Mouse (Mus musculus): ENCODE measurements at regions not wholly inside any gene's neighbourhood (a gene's known extent, or its start where the extent isn't known, plus 50 kb on each side); places are given as distances from the start of the nearest gene placed in this dataset.

DNA sequence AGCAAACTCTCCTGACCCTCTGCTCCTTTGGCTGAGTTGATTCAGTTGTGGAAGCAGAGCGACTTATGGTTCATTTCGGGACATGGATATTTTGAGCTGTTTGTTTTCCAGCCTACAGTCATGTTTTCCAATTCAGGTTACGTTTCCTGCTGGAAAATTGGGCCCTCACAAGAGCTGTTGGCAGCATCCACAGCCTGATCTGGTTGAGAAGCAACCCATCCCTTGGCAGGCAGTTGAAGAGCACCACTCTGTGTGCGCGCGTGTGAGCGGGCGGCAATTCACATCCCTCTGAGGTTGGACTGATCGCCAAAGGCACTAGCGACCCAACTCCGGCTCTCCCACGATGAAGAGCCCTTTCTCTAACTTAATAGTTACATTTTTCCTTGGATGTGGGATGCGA is 457.1 kb downstream of the Tmem38b start:
- Histone ChIP-seq H3K27ac (replicated peaks; ENCODE audit: low read depth, low read length) (no peak overlapping the region), H3K4me1 (ENCODE audit: control insufficient read depth, insufficient read depth, low read length) (no peaks in the 10 kb centered on the region), H3K9me3 (ENCODE audit: control insufficient read depth, low read length) (no peaks in the 10 kb centered on the region), H3K27me3 (ENCODE audit: control insufficient read depth, insufficient read depth, low read length) (no peaks in the 10 kb centered on the region), H3K36me3 (ENCODE audit: control insufficient read depth, insufficient read depth, low read length) (no peaks in the 10 kb centered on the region), H3K9ac (ENCODE audit: low read depth, low read length, severe bottlenecking) (no peak overlapping the region), H3K4me3 (replicated peaks; ENCODE audit: low read length) (no peak overlapping the region), H3K4me2 (replicated peaks; ENCODE audit: low read depth, low read length, severe bottlenecking) (no peak overlapping the region)
- no peak for ATAC-seq (ENCODE audit: low FRiP score, low read depth)
- WGBS = 95% methylated on average over 13 of the region's 13 CpGs
- DNase-seq (ENCODE audit: low spot score) = no peak
- TF ChIP-seq POLR2A (IDR thresholded peaks at IDR 0.05; ENCODE audit: borderline replicate concordance, extremely low read depth, insufficient read depth, insufficient read length) = no peak

- 83% methylated on average over 1 of the region's 1 CpGs for WGBS
- no peaks in the 10 kb centered on the region for H3K36me3 ChIP-seq (ENCODE audit: control insufficient read depth, insufficient read depth, low read length)
- H3K9me3 ChIP-seq (ENCODE audit: control insufficient read depth, low read length) = no peaks in the 10 kb centered on the region
- no peak overlapping the region for H3K4me2 ChIP-seq (replicated peaks; ENCODE audit: low read depth, low read length, severe bottlenecking)
- H3K9ac ChIP-seq (ENCODE audit: low read depth, low read length, severe bottlenecking) = no peak overlapping the region
- H3K4me3 ChIP-seq (replicated peaks; ENCODE audit: low read length) = no peak overlapping the region
- no peak overlapping the region for H3K27ac ChIP-seq (replicated peaks; ENCODE audit: low read depth, low read length)
- DNase-seq (ENCODE audit: low spot score) (no peak), ATAC-seq (ENCODE audit: low FRiP score, low read depth) (no peak)
- H3K4me1 ChIP-seq (ENCODE audit: control insufficient read depth, insufficient read depth, low read length) = no peaks in the 10 kb centered on the region
- no peak for TF ChIP-seq POLR2A (IDR thresholded peaks at IDR 0.05; ENCODE audit: borderline replicate concordance, extremely low read depth, insufficient read depth, insufficient read length)
- no peaks in the 10 kb centered on the region for H3K27me3 ChIP-seq (ENCODE audit: control insufficient read depth, insufficient read depth, low read length)
Observed at GRCm38 (mm10) chr4:54313804-54314203, 488.0 kb downstream of the Tmem38b start.

DNA sequence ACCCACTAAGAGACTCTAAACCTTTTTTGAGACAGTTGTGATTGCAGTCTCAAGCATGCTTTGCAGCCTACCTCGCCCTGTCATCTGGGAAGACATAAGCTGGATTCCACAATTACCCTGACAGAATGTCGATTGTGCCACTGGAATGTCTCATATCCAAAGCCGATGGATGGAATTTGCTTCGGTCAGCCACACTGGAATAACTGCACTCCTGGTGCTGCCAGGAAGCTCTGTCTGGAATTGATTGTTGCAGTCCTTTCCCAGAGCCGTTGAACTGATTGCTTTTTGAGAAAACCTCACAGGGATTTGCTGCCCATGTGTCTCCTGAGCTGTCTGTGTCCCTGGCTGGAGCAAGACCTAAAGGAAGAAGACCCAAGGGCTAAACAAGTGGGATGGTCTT is 499.0 kb downstream of the Tmem38b start:
- DNase-seq (ENCODE audit: low spot score) (peak; percentile 39), ATAC-seq (ENCODE audit: low FRiP score, low read depth) (no peak)
- Histone ChIP-seq H3K9ac (ENCODE audit: low read depth, low read length, severe bottlenecking) (no peak overlapping the region), H3K27me3 (ENCODE audit: control insufficient read depth, insufficient read depth, low read length) (no peaks in the 10 kb centered on the region), H3K36me3 (ENCODE audit: control insufficient read depth, insufficient read depth, low read length) (no peaks in the 10 kb centered on the region), H3K4me2 (replicated peaks; ENCODE audit: low read depth, low read length, severe bottlenecking) (no peak overlapping the region), H3K27ac (replicated peaks; ENCODE audit: low read depth, low read length) (no peak overlapping the region; the same call in 1 of the 2 replicates), H3K4me3 (replicated peaks; ENCODE audit: low read length) (no peak overlapping the region), H3K9me3 (ENCODE audit: control insufficient read depth, low read length) (no peaks in the 10 kb centered on the region), H3K4me1 (ENCODE audit: control insufficient read depth, insufficient read depth, low read length) (no peaks in the 10 kb centered on the region)
- WGBS = 38% methylated on average over 5 of the region's 5 CpGs
- TF ChIP-seq POLR2A (IDR thresholded peaks at IDR 0.05; ENCODE audit: borderline replicate concordance, extremely low read depth, insufficient read depth, insufficient read length) = no peak

DNA sequence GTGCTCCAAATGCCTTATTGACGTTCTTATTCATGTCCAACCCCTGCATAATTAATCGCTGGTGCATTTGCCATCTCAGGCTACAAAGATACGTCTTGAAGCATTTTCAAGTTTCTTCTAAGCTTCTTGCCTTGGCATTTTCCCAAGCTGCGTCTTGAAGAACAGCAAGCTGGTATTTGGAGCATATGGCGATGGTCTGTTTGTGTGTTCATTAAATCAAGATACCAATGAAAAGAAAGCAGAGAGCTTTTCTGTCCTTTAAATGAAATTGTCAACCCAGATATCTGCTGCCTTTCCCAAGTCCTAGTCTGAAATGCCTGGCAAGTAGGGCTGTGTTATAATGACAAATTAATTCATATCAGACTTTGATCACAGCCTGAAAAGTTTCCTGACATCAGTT is 502.4 kb downstream of the Tmem38b start:
- H3K36me3 ChIP-seq (ENCODE audit: control insufficient read depth, insufficient read depth, low read length) = no peaks in the 10 kb centered on the region
- ATAC-seq (ENCODE audit: low FRiP score, low read depth) = no peak
- DNase-seq (ENCODE audit: low spot score) = no peak
- 80% methylated on average over 5 of the region's 5 CpGs for WGBS
- H3K27ac ChIP-seq (replicated peaks; ENCODE audit: low read depth, low read length) = no peak overlapping the region
- H3K4me3 ChIP-seq (replicated peaks; ENCODE audit: low read length) = no peak overlapping the region
- H3K4me1 ChIP-seq (ENCODE audit: control insufficient read depth, insufficient read depth, low read length) = peaks cover 14% of the 10 kb centered on the region; the same call in 1 of the 2 replicates
- no peak overlapping the region for H3K9ac ChIP-seq (ENCODE audit: low read depth, low read length, severe bottlenecking)
- no peaks in the 10 kb centered on the region for H3K27me3 ChIP-seq (ENCODE audit: control insufficient read depth, insufficient read depth, low read length)
- H3K9me3 ChIP-seq (ENCODE audit: control insufficient read depth, low read length) = no peaks in the 10 kb centered on the region
- no peak overlapping the region for H3K4me2 ChIP-seq (replicated peaks; ENCODE audit: low read depth, low read length, severe bottlenecking)
- no peak for TF ChIP-seq POLR2A (IDR thresholded peaks at IDR 0.05; ENCODE audit: borderline replicate concordance, extremely low read depth, insufficient read depth, insufficient read length)

- Histone ChIP-seq H3K9me3 (ENCODE audit: control insufficient read depth, low read length) (no peaks in the 10 kb centered on the region), H3K36me3 (ENCODE audit: control insufficient read depth, insufficient read depth, low read length) (no peaks in the 10 kb centered on the region), H3K9ac (ENCODE audit: low read depth, low read length, severe bottlenecking) (no peak overlapping the region), H3K27me3 (ENCODE audit: control insufficient read depth, insufficient read depth, low read length) (no peaks in the 10 kb centered on the region), H3K27ac (replicated peaks; ENCODE audit: low read depth, low read length) (no peak overlapping the region), H3K4me3 (replicated peaks; ENCODE audit: low read length) (no peak overlapping the region), H3K4me2 (replicated peaks; ENCODE audit: low read depth, low read length, severe bottlenecking) (no peak overlapping the region), H3K4me1 (ENCODE audit: control insufficient read depth, insufficient read depth, low read length) (peaks cover 14% of the 10 kb centered on the region; the same call in 1 of the 2 replicates)
- no peak for TF ChIP-seq POLR2A (IDR thresholded peaks at IDR 0.05; ENCODE audit: borderline replicate concordance, extremely low read depth, insufficient read depth, insufficient read length)
- 71% methylated on average over 17 of the region's 17 CpGs for WGBS
- ATAC-seq (ENCODE audit: low FRiP score, low read depth) = no peak
- no peak for DNase-seq (ENCODE audit: low spot score)
Observed at GRCm38 (mm10) chr4:54328711-54329427, 503.0 kb downstream of the Tmem38b start.

All from limb, embryonic 14.5 days (tissue).